Mouse (Mus musculus): ENCODE measurements at regions not wholly inside any gene's neighbourhood (a gene's known extent, or its start where the extent isn't known, plus 50 kb on each side); places are given as distances from the start of the nearest gene placed in this dataset.

GRCm38 (mm10) chr2:172613891-172614391 is 64.5 kb downstream of the Tfap2c start:
- ATAC-seq (ENCODE audit: low TSS enrichment) = no peak

- ATAC-seq (ENCODE audit: low TSS enrichment) = no peak
Measured at GRCm38 (mm10) chr2:172615148-172615547, 65.8 kb downstream of the Tfap2c start.

GRCm38 (mm10) chr2:172615582-172615981 is 66.2 kb downstream of the Tfap2c start:
- no peak for ATAC-seq (ENCODE audit: low TSS enrichment)

- ATAC-seq (ENCODE audit: low TSS enrichment) = no peak
Measured at GRCm38 (mm10) chr2:172619168-172619567, 69.8 kb downstream of the Tfap2c start.

GRCm38 (mm10) chr2:172620001-172620400 is 70.6 kb downstream of the Tfap2c start:
- ATAC-seq (ENCODE audit: low TSS enrichment) = no peak

GRCm38 (mm10) chr2:172623707-172624106 is 74.3 kb downstream of the Tfap2c start:
- no peak for ATAC-seq (ENCODE audit: low TSS enrichment)

GRCm38 (mm10) chr2:172627353-172628306 is 78.2 kb downstream of the Tfap2c start:
- no peak for ATAC-seq (ENCODE audit: low TSS enrichment)

- no peak for ATAC-seq (ENCODE audit: low TSS enrichment)
Measured at GRCm38 (mm10) chr2:172630333-172630732, 80.9 kb downstream of the Tfap2c start.

- no peak for ATAC-seq (ENCODE audit: low TSS enrichment)
Measured at GRCm38 (mm10) chr2:172642616-172643015, 93.2 kb downstream of the Tfap2c start.

- no peak for ATAC-seq (ENCODE audit: low TSS enrichment)
Measured at GRCm38 (mm10) chr2:172643860-172644259, 94.5 kb downstream of the Tfap2c start.

- no peak for ATAC-seq (ENCODE audit: low TSS enrichment)
Measured at GRCm38 (mm10) chr2:172644451-172644850, 95.1 kb downstream of the Tfap2c start.

- ATAC-seq (ENCODE audit: low TSS enrichment) = no peak
Measured at GRCm38 (mm10) chr2:172648072-172648471, 98.7 kb downstream of the Tfap2c start.

GRCm38 (mm10) chr2:172660479-172660878 is 111.1 kb downstream of the Tfap2c start:
- no peak for ATAC-seq (ENCODE audit: low TSS enrichment)

GRCm38 (mm10) chr2:172660916-172661315 is 111.5 kb downstream of the Tfap2c start:
- ATAC-seq (ENCODE audit: low TSS enrichment) = no peak

GRCm38 (mm10) chr2:172661418-172661980 is 112.1 kb downstream of the Tfap2c start:
- ATAC-seq (ENCODE audit: low TSS enrichment) = no peak

- no peak for ATAC-seq (ENCODE audit: low TSS enrichment)
Measured at GRCm38 (mm10) chr2:172662165-172662564, 112.8 kb downstream of the Tfap2c start.

GRCm38 (mm10) chr2:172663681-172664080 is 114.3 kb downstream of the Tfap2c start:
- no peak for ATAC-seq (ENCODE audit: low TSS enrichment)

- ATAC-seq (ENCODE audit: low TSS enrichment) = no peak
Measured at GRCm38 (mm10) chr2:172673081-172673480, 123.7 kb downstream of the Tfap2c start.

GRCm38 (mm10) chr2:172674641-172675040 is 125.2 kb downstream of the Tfap2c start:
- ATAC-seq (ENCODE audit: low TSS enrichment) = no peak

GRCm38 (mm10) chr2:172675081-172675480 is 125.7 kb downstream of the Tfap2c start:
- ATAC-seq (ENCODE audit: low TSS enrichment) = no peak

- ATAC-seq (ENCODE audit: low TSS enrichment) = no peak
Measured at GRCm38 (mm10) chr2:172690196-172690595, 140.8 kb downstream of the Tfap2c start.

GRCm38 (mm10) chr2:172690931-172691651 is 141.7 kb downstream of the Tfap2c start:
- no peak for ATAC-seq (ENCODE audit: low TSS enrichment)

Data from frontal cortex, adult (tissue).